Mouse (Mus musculus) left cerebral cortex, postnatal 4 days (tissue): ENCODE results near the gene Gm21972. TPM values are rescaled to one million over a fixed set of nuclear protein-coding genes. Genes with fewer than 3 reads are reported as not detected.

Experiments used
- DNase-seq: peaks from one replicate; pipeline ENCODE4 v3.0.0-alpha.2; 2022
- intact Hi-C: fragments of 180-260 bp; cut with DNase I; formaldehyde crosslinking; loops from one replicate; pipeline ENCODE4 v1.15.1; 2025
- total RNA-seq, 2 experiments: library from RNA; stranded (reverse); gene quantifications; 2 replicates each; pipeline ENCODE4 v1.2.3; 2021

The Gm21972 gene
- total RNA-seq: 1 to 10 TPM; 4.0 to 4.4 TPM

DNA sequence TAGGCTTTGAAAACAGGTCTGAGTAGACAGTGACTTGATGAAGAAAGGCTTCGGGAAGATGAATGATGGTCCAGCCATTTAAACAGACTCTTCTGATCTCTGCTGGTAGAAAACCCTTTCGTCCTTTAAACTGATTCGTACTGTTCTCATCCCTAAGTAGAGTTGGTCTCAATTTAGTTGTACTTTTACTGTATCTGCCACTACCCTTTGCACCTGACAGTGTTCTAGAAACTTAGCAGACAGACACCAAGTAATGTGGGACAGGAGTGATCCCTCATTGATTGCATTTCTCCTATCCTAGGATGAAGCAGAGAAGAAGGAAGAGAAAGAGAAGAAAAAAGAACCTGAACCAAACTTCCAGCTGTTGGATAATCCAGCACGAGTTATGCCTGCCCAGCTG lies at the start of gene Gm21972:
Gene Gm21972, plus strand, starts transcription at position 301 of the 400 bp plus-strand sequence.
- DNase-seq: no peak
- intact Hi-C loops: loop anchor here (10.0 kb wide), 1 partner anchor 49 kb away; no protein-coding TSS in a partner anchor

DNA sequence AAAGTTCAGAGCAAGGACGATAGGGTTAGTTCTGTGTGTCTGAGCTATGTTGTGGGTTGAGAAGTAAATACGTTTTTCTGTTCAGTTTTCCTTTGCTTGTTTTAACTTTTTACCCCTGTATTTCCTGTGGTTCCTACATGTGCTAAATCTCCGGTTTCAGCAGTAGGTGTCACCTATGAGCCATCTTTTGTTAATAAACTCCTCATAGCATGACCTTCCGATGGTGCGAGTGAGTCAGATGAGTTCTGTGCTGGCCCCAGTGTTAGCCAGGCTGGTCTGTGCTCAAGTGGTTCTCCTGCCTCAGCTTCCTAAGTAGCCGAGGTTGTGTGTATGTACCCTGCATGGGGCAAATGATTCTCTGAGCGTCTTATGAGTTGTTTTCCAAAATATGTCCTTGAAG lies 39.0 kb upstream of the Gm21972 start:
- intact Hi-C loops: no loop called here
- DNase-seq: no peak

DNA sequence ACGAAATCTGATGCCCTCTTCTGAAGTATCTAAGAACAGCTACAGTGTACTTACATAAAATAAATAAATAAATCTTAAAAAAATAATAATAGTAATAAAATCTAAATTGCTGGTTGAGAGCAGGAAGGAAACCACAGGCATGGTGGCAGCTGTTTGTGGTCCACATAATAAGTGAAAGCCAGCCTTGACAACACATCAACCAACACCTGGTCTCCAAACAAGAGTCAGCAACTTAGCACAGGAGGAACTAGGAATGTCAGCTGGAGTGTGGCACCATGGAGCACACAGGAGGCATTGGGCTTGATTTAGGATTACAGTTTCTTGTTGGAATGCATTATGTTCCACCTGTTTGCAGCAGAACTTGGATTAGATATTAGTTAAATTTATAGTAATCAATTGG lies 28.4 kb upstream of the Gm21972 start:
- no peak for DNase-seq
- intact Hi-C loops: no loop called here

DNA sequence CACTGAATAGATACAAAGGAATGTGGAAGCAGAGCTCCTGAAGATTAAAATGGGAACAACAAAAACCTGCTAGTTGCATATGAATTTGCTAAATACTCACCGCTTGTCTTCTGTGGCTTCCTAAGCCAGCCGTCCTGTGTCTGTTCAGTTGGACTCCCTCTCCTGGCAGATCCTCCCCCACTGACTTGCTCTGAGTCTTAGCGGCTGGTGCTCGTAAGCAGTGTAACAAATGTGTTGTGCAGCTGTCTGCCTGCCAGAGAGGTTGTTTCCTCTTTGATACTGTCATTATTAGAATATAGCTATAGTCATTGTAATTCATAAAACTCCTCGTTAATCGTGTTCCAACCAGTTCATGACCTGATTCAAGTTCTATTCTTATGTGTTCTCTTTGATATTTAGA lies 21.7 kb upstream of the Gm21972 start, which contains the start of gene Htr2b:
Gene Htr2b, minus strand, starts transcription at position 192 of the 400 bp plus-strand sequence.
- peak; percentile 6 for DNase-seq
- intact Hi-C loops: no loop called here

DNA sequence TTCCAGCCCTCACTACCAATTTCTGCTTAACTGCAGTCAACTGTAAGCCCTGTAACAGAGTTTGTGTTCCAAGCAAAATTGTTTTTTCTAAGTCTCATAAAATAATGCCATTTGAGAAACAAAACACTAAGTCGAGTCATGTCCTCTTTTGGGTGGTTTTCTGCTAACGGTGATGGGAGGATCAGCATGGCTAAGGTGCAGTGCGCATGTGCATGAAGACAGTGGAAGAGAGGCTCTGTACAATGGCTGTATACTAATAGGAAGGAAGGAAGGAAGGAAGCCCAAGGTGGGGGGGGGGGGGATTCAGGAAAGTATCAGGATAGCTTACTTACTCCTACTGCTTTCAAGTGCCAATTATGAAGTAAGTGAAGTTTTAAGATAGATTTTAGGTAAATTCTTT lies 19.3 kb upstream of the Gm21972 start:
- intact Hi-C loops: no loop called here
- no peak for DNase-seq

DNA sequence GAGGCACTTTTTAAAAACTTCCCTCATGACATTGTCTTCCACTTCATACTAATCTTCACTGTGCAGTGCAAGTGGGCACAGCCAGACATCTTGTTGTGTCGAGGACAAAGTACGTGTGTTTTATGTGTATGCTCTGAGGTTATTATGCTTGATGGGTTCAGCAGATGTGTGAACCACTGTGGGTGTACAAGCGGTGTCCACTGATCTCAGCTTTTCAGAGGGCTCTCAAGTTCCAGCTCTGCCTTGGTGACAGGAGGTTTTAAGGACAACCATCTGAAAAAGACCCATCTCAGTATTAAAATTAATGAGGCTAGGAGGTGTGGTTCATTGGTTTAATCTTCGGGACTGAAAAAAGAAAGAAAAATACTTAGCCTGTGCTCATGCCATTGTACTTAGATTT lies 13.9 kb upstream of the Gm21972 start:
- DNase-seq: no peak
- intact Hi-C loops: no loop called here

DNA sequence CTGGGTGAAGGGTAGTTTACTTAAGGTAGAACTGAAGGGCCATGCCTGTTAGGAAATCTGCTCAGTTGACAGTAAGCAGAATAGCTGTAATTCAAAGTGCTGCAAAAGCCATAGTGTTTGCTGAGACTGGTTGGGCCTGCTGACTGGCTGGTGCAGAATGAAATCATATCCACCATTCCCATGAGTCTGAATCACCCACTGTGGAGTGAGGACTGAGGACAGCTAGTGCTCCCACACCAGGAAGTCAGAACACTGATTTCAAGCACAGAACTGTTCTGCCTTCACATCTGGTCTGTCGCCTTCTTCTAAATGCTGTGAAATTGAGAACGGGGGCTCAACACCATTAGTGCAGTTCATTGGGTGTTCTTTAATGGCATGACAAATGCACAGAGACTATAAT lies 7.4 kb upstream of the Gm21972 start:
- no peak for DNase-seq
- intact Hi-C loops: no loop called here

DNA sequence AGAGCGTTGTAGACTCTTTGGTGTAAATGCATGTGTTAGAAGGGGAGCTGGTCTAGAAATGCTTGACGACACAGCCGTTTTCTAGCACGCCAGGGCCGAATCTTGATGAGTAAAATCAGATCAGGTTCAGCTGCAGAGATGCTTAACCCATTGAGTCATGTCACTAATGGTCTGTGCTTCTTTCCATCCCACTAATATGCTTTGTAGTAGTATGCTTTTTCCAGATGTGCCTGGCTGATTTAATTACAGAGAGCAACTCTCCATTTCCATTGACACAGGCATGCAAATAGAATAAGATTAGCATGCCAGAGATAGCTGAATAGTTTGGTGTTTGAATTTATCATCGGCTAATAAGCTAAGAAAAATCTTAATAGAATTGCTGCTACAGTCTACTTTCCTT lies 1.9 kb downstream of the Gm21972 start:
- no peak for DNase-seq
- intact Hi-C loops: loop anchor here (10.0 kb wide), 1 partner anchor 51 kb away; no protein-coding TSS in a partner anchor

DNA sequence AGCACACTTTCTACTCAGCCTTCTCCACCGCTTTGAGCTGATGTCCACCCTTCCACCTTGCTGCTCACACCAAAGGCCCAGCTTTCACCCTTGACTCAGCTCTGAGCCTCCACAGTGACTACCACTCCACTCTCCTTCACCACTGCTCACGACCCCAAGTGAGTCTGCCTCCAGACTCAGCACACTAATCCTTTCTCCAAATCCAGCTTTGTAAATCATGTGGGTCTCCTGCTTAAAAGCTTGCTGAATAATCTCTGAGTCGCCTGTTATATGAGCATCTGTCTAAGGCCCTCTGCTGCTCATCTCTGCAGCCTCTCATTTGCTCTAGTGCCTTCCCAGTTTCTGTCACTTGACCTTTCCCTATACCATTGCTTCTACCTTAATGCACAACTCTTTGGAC lies 7.6 kb downstream of the Gm21972 start:
- intact Hi-C loops: no loop called here
- DNase-seq: no peak

DNA sequence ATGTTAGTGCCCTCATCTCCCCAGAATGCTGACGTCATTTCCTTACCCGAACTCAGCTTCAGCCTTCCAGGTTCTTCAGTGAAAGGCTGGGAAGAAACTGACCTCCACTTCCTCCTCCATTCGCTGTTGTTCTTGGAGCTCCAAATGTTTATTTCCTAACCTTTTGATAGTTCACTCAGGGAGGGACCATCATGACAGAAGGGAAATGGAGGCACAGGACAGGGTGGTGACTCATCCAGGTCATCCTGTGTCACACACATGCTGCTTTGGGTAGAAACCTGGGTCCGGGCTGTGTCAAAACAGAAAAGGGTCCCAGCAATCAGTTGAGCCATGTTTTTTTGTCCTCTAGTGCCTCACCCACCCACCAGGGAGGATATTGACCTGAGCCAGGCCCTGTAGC lies 9.7 kb downstream of the Gm21972 start:
- intact Hi-C loops: no loop called here
- DNase-seq: no peak

DNA sequence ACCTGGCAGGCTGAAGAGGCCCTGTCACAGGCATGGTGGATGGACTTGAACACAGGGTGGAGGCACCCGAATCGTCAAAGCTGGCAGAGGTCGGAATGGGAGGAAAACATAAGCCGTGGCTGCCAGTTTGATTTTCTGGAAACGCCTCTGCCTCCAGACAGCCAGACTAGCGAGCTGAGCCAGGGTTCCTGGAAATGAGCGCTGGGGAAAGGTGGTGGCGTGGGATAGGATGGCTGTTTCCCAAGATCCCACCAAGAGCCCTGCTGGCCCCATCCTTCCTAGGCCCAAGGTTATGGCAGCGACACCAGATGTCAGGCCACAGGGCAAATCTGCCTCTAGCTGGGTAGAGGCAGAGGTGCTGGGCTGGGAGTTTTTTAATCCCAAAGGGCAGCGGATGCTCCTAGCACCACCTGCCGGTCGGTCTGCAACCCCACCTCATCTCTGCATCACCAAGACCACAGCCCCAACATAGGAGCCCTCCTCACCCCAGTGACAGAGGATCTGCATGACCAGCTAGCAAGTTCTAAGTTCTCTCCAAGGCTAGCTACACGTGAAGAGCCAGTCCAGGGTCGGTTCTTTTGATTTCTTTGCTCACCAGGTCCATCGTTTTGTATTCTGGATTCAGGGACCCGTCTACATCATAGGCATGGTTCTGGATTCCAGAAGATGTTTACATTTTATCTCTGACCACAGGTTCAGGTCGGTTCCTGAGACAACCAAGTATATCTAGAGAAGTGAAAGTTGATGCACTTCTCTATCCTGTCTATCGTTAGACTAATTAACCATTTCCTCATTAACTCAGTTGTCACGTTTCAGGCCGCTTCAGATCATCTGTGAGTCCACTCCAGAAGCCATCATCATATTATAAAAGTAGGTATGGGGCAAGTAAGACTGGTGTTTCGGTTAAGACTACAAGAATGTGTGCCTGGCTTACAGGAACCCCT lies 10.8 kb downstream of the Gm21972 start:
- intact Hi-C loops: no loop called here
- DNase-seq: no peak

DNA sequence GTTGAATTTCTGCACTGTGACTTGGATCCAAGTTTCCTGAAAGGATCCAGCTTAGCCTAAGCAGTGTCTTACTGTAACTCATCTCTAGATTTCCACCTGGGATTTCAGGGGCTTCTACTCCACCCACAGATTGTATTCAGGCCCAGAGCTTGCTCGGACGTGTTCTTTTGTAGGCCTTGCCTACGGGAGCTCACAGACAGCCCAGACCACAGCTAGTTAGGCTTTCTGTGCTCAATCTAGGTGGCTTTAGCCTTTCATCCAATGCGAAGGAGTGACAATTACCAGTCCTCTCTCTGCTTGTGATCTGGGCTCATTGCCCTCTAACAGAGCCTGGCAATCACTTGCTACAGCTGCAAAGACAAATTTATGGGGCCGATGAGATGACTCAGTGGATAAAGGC lies 12.9 kb downstream of the Gm21972 start:
- intact Hi-C loops: no loop called here
- no peak for DNase-seq

DNA sequence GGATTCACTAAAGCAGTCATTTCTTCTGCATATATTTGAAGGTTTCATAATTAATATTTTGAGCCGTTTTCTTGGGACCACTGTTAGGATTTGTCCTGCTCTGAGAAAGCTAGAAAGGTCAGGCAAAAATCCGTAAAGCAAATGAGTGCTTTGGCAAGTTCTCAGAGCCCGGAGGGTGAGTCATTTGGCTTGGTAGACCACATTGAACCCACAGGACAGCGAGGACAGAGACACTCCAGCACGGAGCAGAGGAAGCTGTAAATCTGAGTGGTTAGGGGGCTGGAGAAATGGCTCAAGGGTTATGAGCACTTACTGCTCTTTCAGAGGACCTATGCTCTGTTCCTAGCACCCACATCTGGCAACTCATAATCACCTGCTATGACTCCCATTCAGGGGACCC lies 14.1 kb downstream of the Gm21972 start:
- intact Hi-C loops: no loop called here

DNA sequence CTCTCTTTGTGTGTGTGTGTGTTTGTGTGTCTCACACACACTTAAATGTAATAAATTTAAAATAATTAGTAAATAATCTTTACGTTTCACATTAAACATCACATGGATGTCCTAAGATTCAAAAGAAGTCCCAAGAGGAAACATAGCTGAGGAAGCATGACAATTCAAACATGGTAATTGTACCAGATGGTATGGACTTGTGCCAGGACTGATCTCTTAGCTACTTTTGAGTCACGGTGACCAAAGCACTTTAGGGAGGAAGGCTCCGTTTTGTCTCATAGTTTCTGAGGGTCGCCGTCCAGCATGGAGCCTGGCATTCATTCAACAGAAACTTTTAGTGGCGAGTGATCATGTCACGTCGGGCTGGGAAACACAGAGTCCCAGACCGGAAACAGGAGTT lies 14.7 kb downstream of the Gm21972 start:
- no peak for DNase-seq
- intact Hi-C loops: no loop called here

More for the DNA sequence above, 14.1 kb downstream of the Gm21972 start:
- DNase-seq: no peak

DNA sequence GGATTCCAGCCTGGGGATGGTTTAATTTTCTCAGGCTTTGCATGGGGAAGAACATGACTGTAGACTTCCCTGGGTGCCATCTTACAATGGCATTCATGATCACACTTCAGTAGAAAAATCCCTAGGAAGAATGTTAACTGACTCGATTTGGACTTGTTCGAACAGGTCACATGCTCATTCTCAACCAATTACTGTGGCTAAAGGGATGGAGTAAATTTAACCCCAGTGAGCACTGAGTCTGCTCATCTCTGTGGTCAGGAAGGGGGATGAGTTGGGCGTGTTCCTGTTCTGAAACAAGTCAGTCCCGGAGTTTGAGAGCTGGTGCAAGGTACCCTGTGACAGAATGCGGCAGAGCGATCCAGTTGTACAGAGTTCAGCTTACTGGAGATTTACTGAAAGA lies 17.5 kb downstream of the Gm21972 start:
- no peak for DNase-seq
- intact Hi-C loops: no loop called here

DNA sequence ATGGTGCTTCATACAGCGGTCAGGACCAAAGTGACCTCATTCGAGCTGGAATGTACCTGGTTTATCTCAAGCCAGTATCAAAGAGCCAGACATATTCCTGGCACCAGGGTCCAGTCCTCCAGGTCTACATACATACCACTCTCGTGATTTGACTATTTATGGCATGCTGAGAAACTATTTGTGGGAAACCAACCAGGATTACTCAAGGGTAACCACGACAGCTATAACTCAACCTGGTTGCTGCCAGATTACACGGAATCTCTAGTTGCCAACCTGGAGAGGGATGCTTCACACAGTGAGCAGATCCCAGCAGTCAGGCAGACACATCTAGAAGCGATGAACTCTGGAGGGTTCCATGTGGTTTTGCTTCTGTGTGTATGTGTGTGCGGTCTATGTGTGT lies 17.9 kb downstream of the Gm21972 start:
- intact Hi-C loops: no loop called here
- DNase-seq: no peak

DNA sequence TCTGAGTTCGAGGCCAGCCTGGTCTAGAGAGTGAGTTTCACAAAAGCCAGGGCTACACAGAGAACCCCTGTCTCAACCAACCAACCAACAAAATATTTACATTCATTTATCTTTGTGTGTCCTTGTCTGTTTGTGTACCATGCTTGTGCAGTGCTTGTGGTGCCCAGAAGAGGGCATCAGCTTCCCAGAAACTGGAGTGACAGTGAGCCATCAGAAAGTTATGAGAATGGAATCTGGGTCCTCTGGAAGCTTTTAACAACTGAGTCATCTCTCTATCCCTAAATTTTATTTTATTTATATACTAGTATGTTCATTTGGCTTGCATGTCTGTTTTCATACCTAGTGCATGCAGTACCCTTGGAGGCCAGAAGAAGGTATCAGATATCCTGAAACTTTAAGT lies 19.2 kb downstream of the Gm21972 start:
- intact Hi-C loops: no loop called here

DNA sequence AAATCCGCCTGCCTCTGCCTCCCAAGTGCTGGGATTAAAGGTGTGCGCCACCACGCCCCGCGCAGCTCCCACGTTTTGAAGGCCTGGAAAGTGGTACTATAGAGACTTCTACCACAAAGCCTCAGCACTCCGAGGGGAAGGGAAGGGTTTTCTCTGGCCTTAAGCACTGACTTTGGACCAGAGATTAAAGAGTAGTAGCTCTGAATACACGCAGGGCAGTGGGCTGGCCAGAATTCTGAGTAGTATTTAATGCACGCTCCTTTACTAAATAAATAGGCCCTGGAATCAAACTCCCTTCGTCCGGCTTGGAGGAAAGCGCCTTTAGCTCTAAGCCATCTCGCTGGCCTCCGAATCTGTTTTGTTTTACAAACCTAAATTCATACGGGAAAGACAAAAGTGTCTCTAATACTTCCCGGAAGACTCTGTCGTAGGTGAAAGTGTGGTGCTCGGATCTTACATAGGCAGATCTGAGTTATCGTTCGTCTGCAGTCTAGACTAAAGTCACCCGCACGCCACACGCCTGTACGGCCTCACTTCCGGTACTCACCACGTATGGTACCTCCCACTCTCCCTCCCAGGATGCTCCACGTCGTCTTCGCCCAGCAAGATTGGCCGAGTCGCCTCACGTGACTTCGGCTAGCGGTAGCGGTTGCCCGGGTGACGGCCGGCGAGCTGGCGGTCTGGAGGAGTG lies 20.8 kb downstream of the Gm21972 start, which contains the start of gene Armc9:
Gene Armc9, plus strand, starts transcription at position 648 of the 691 bp plus-strand sequence.
- intact Hi-C loops: no loop called here
- DNase-seq: peak; percentile 94

More for the DNA sequence above, 19.2 kb downstream of the Gm21972 start:
- no peak for DNase-seq

DNA sequence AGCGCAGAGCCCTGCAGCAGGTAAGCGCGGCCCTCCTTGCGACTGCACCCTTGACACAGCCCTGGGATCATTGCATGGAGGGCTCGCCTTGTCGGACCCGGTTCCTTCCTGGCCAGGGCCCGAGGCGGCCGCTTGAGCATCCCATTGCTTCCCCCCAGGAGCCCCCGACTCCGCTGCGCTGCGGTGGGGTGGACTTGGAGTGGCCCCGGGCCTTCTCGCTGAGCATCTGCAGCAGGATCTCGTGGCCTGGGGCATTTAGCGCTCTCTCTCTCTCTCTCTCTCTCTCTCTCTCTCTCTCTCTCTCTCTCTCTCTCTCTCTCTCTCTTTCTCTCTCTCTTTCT lies 21.4 kb downstream of the Gm21972 start:
- intact Hi-C loops: no loop called here
- no peak for DNase-seq

DNA sequence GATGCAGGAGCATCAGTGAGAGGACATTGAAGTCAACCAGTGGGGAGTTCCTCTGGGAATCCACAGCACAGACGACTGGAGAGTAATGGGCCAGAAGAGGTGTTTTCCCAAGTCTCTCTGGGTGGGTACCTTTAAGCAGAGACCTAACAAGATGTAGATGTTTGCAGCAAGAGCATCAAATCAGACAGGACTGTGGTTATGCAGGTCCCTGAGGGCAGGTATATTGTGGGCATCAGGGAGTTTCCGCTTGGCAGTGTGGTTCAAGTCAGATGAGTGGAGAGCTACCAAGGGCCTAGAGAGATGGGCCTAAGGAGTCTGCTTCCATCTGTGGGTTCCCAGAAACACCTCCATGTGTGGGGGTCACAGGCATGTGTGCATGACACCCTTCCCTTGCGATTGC lies 22.6 kb downstream of the Gm21972 start:
- DNase-seq: no peak
- intact Hi-C loops: no loop called here

DNA sequence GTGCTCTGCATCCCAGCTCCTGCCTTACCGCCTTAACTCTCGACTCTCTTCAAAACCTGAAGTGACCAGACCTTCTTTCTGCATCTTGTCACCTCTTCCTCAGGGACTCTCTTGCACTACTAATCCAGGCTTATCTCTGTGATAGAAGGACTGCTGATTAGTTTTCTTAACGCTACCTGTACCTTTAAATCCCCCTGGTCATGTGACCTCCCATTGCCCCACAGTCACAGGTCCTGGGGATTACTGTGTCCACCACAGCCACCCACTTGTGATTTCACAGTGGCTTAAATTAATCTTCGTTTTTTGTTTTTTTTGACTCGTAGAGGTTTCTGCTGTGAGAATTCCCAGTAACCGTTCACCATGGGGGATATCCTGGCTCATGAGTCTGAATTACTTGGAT lies 23.2 kb downstream of the Gm21972 start:
- intact Hi-C loops: no loop called here
- DNase-seq: no peak

DNA sequence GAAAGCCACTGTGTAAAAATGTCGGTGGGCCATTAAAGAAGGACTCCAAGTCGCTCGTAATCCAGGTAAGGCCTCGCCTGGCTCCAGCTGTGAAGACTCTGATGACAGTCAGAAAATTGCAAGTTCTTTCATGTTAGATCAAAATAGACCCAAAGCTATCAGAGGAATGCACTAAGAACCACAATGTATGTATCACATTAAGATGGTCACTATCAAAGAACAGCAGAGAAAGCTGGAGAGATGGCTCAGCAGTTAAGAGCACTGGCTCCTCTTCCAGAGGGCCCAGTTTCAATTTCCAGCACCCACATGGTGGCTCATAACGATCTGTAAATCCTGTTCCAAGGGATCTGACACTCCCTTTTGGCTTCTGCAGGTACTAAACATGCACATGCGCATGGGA lies 26.6 kb downstream of the Gm21972 start:
- intact Hi-C loops: no loop called here

More for the DNA sequence above, 26.6 kb downstream of the Gm21972 start:
- no peak for DNase-seq
